Mouse (Mus musculus) stomach, embryonic 16.5 days (tissue): ENCODE measurements around the gene Fxr2. TPM values are rescaled to one million over a fixed set of nuclear protein-coding genes. Genes with fewer than 3 reads are reported as not detected.
A peak's percentile ranks its signal among the peaks of the same experiment; 100 is the strongest.

ENCODE experiments used
- ATAC-seq: fragments of 200-750 bp; cut with Nextera tagmentation; 2 replicates; pipeline ENCODE4 v1.8.0; 2017; ENCODE audit warnings: moderate number of reproducible peaks, moderate TSS enrichment; ENCODE audit not compliant: insufficient read depth, low FRiP score
- H3K27ac ChIP-seq: fragments of 300-500 bp; sonication (generic); 2 replicates; pipeline ENCODE4 v1.5.1; 2014; ENCODE audit warnings: low read length
- H3K27me3 ChIP-seq: fragments of 300-500 bp; sonication (generic); 2 replicates; pipeline ENCODE4 v1.6.1; 2014; ENCODE audit warnings: low read length, control low read depth, mixed read lengths; ENCODE audit not compliant: control insufficient read depth, insufficient read depth
- H3K36me3 ChIP-seq: fragments of 300-500 bp; sonication (generic); 2 replicates; pipeline ENCODE4 v1.6.1; 2014; ENCODE audit warnings: low read length; ENCODE audit not compliant: control insufficient read depth, insufficient read depth
- H3K4me1 ChIP-seq: fragments of 300-500 bp; sonication (generic); 2 replicates; pipeline ENCODE4 v1.6.1; 2014; ENCODE audit warnings: low read length, control low read depth, mixed read lengths; ENCODE audit not compliant: control insufficient read depth, insufficient read depth
- H3K4me2 ChIP-seq: fragments of 300-500 bp; sonication (generic); 2 replicates; pipeline ENCODE4 v1.6.1; 2014; ENCODE audit warnings: low read depth, low read length, mixed read lengths
- H3K4me3 ChIP-seq: fragments of 300-500 bp; sonication (generic); replicated peaks from 2 replicates; pipeline ENCODE4 v1.5.1; 2014; ENCODE audit warnings: mild to moderate bottlenecking, low read length
- H3K9ac ChIP-seq: fragments of 300-500 bp; sonication (generic); 2 replicates; pipeline ENCODE4 v1.6.1; 2014; ENCODE audit warnings: low read length
- H3K9me3 ChIP-seq: fragments of 300-500 bp; sonication (generic); replicated peaks from 2 replicates; pipeline ENCODE4 v1.6.1; 2016; ENCODE audit warnings: low read length, control low read depth; ENCODE audit not compliant: control insufficient read depth
- WGBS: fragments of 180-500 bp; shearing (Covaris S2); extraction: QIAGEN DNeasy Blood & Tissue Kit; methylation state at CpG from one replicate; pipeline ENCODE4 v1.1.7; 2014; 5-methylcytosine and 5-hydroxymethylcytosine counted together
- polyA plus RNA-seq: library from polyadenylated mRNA; unstranded; fragments of >200 nt; fragmentation: Nextera tagmentation; extraction: Ambion mirVana; gene quantifications from 2 replicates; pipeline ENCODE4 v1.2.1, GENCODE M21; 2015

Fxr2 gene
- polyA plus RNA-seq, 1 experiment from 2014 or later = 20.9 TPM

GRCm38 (mm10) chr11:69682840-69683533 lies 50.2 kb downstream of the Fxr2 start:
- H3K27me3 ChIP-seq = no peaks in the 10 kb centered on the region
- H3K36me3 ChIP-seq = no peaks in the 10 kb centered on the region
- H3K9ac ChIP-seq = peak overlapping the region; percentile 37
- peak overlapping the region; percentile 24 for H3K4me3 ChIP-seq
- peak overlapping the region; percentile 89 for H3K27ac ChIP-seq
- peaks cover 39% of the 10 kb centered on the region for H3K4me1 ChIP-seq
- H3K4me2 ChIP-seq = peak overlapping the region; percentile 97
- H3K9me3 ChIP-seq = no peaks in the 10 kb centered on the region
- 12% methylated on average over 12 of the region's 12 CpGs for WGBS
- ATAC-seq = 0 out of 2 replicates have a peak, but pooled peaks have one; percentile 17

- no peaks in the 10 kb centered on the region for H3K36me3 ChIP-seq
- H3K27me3 ChIP-seq = no peaks in the 10 kb centered on the region
- no peaks in the 10 kb centered on the region for H3K9me3 ChIP-seq
- ATAC-seq = no peak
- H3K27ac ChIP-seq = 0 out of 2 replicates have a peak overlapping the region, but pooled peaks have one; percentile 57
- H3K4me1 ChIP-seq = peaks cover 39% of the 10 kb centered on the region
- WGBS = 75% methylated on average over 7 of the region's 7 CpGs
- H3K4me3 ChIP-seq = no peak overlapping the region
- no peak overlapping the region; the same call in 1 of the 2 replicates for H3K4me2 ChIP-seq
- peak overlapping the region; percentile 37; the same call in 1 of the 2 replicates for H3K9ac ChIP-seq
Observed at GRCm38 (mm10) chr11:69683576-69683975, 50.8 kb downstream of the Fxr2 start.

DNA sequence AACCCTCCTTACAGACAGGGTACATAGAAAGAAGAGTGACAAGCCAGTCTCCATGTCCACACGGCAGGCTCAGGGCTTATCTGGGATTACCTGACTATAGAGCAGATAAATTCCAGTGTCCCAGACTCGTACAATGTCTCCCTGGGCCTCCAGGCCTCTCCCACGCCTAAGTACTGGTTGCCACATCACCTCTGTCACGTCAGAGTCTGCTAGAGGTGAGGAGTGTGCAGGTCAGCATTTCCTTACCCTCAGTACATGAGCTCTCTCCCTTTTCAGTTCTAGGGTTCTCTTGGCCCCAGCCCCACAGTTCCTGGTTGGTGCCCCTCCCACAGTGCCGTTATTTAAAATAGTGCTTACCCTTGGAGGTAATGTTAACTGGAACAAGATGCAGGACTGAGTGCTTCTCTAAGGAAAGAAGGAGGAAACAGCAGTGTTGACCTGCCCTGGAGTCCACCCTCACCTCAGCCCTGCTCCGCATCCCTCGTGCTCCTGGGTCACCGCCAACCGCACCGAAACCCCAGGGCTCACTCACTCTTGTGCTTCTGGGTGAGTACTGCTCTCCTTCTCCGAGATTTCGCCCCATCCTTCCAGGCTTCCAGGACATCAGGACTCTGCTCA lies 51.4 kb downstream of the Fxr2 start:
- no peaks in the 10 kb centered on the region for H3K36me3 ChIP-seq
- 81% methylated on average over 12 of the region's 12 CpGs for WGBS
- ATAC-seq = no peak

DNA sequence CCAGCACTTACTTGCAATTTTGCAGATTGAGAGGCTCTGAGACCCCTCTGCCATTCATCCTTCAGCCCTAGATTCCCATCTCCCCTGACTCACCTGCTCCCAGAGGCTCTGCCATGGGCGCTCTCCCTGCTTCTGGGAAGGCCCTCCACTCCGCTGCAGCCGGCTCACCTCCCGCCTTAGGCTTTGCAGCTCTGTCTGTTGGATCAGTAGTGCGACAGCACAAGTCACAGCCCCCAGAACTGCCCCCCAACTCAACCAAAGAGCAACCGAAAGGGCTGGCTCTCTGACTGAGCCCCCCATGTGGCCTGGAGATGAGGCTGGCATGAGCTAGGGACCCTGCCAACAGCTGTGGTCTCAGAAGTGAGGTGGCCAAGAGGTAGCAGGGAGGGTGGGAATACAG lies 52.1 kb downstream of the Fxr2 start:
- ATAC-seq = no peak
- no peaks in the 10 kb centered on the region for H3K9me3 ChIP-seq
- H3K27me3 ChIP-seq = no peaks in the 10 kb centered on the region
- no peak overlapping the region for H3K4me2 ChIP-seq
- H3K36me3 ChIP-seq = no peaks in the 10 kb centered on the region
- H3K27ac ChIP-seq = peak overlapping the region; percentile 89
- peaks cover 39% of the 10 kb centered on the region for H3K4me1 ChIP-seq
- WGBS = 85% methylated on average over 6 of the region's 6 CpGs
- no peak overlapping the region for H3K4me3 ChIP-seq
- H3K9ac ChIP-seq = 0 out of 2 replicates have a peak overlapping the region, but pooled peaks have one; percentile 38

More for the DNA sequence above, 51.4 kb downstream of the Fxr2 start:
- H3K9me3 ChIP-seq = no peaks in the 10 kb centered on the region
- 0 out of 2 replicates have a peak overlapping the region, but pooled peaks have one; percentile 7 for H3K9ac ChIP-seq
- no peaks in the 10 kb centered on the region for H3K27me3 ChIP-seq
- H3K27ac ChIP-seq = no peak overlapping the region
- peaks cover 39% of the 10 kb centered on the region for H3K4me1 ChIP-seq
- H3K4me3 ChIP-seq = no peak overlapping the region
- H3K4me2 ChIP-seq = no peak overlapping the region

DNA sequence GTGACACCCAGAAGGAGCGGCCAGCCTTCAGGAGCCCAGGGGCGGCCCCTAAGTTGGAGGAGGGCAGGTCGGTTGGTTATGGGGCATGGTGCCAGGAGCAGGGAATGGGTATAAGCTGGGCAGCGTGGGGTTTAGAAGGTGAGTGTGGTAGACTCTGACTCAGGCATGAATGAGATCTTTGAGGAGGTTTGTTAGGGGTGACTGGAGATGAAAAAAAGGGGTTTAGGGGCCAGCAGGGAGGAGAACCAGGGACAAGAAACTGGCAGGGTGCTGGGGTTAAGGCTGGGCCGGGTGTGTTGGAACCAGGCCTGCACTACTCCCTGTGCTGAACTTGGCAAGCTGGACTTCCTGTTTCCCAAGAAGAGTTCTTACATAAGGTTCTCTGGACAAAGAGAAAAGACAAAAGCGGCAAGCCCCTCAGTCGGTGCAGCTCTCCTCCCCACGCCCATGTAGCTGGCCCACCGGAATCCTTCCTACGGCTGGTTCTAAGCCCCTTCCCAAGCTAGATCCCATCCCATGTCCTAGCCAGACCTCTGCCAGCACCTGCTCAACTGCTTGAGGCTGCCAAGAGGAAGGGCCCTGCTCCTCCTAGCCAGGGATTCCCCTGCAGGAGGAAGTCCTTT lies 52.8 kb downstream of the Fxr2 start, which contains the start of gene Tnfsf13:
Gene Tnfsf13 (minus strand): TSS at position 259 of the 623 bp plus-strand sequence.
- Histone ChIP-seq H3K9ac (peak within 1 kb of the TSS; percentile 60), H3K36me3 (no peaks in the 10 kb centered on the region), H3K4me3 (no peak within 1 kb of the TSS), H3K9me3 (no peaks in the 10 kb centered on the region), H3K27ac (peak within 1 kb of the TSS; percentile 89), H3K4me1 (peaks cover 35% of the 10 kb centered on the region), H3K27me3 (no peaks in the 10 kb centered on the region), H3K4me2 (peak within 1 kb of the TSS; percentile 20; the same call in 1 of the 2 replicates)
- no peak for ATAC-seq
- 58% methylated on average over 10 of the region's 10 CpGs for WGBS

DNA sequence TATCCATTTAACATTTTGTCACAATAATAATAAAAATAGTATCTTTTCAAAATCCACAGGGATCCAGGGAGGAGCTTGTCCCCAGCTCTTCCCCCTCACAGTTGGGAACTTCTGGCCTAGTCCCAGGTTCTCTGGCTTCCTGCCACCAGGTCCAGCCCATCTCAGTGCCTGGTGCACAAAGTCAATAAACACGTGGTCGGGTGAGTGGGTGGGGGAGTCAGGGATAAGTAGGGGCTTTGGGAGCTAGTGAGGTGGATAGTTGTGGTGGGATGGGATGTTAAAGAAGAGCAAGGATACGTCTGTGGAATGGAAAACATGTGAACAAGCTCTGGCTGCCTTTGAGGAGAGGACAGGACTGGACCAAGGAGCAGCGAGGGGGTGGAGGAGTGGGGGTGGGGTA lies 53.6 kb downstream of the Fxr2 start:
- H3K4me2 ChIP-seq = no peak overlapping the region
- H3K4me1 ChIP-seq = peaks cover 30% of the 10 kb centered on the region
- H3K27me3 ChIP-seq = no peaks in the 10 kb centered on the region
- peak overlapping the region; percentile 36; the same call in 1 of the 2 replicates for H3K9ac ChIP-seq
- no peaks in the 10 kb centered on the region for H3K9me3 ChIP-seq
- peak overlapping the region; percentile 89 for H3K27ac ChIP-seq
- no peaks in the 10 kb centered on the region for H3K36me3 ChIP-seq
- no peak for ATAC-seq
- no peak overlapping the region for H3K4me3 ChIP-seq
- 12% methylated on average over 4 of the region's 4 CpGs for WGBS

DNA sequence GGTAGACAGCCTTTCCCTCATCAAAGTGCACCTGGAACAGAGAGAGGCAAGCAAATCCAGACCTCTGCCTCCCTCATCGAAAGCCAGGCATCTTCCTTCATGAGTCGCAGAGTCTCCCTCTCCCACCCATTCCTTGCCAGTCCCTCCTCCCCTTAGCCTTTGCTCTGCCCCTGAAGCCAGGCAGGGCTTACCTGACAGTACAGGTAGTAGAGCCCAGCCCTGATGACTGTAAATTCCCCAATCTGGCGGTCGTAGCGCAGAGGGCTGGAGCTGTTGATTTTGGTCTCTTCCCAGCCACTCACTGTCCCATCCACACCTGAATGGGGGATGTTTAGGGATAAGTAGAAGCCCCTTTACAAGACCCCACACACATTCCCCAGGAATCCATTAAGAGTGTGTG lies 54.3 kb downstream of the Fxr2 start:
- Histone ChIP-seq H3K4me3 (no peak overlapping the region), H3K4me2 (peak overlapping the region; percentile 17; the same call in 1 of the 2 replicates)

DNA sequence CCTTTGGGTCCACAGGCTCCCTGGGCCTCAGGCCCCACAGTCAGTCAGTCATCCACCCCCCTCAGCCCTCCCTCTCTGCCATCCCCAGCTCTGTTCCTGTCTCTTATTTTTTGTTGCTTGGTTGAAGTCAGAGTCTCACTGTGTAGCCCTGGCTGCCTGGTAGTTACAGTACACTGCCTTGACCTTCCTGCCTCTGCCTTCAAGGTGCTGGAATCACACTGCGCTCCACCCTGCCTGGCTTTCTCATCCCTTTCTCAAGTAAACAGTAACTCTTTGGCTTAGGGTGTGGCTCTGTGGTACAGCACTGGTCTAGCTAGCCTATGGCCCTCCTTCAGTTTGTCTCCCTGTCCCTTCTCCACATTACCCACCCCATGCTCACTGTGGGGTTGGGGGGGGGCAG lies 57.1 kb downstream of the Fxr2 start:
- Histone ChIP-seq H3K4me3 (no peak overlapping the region), H3K4me2 (no peak overlapping the region), H3K36me3 (no peaks in the 10 kb centered on the region), H3K27ac (no peak overlapping the region), H3K9me3 (no peaks in the 10 kb centered on the region), H3K27me3 (no peaks in the 10 kb centered on the region), H3K9ac (no peak overlapping the region), H3K4me1 (peaks cover 28% of the 10 kb centered on the region)
- ATAC-seq = no peak
- 93% methylated on average over 1 of the region's 1 CpGs for WGBS

More for the DNA sequence above, 54.3 kb downstream of the Fxr2 start:
- WGBS = 45% methylated on average over 5 of the region's 5 CpGs
- H3K9me3 ChIP-seq = no peaks in the 10 kb centered on the region
- no peaks in the 10 kb centered on the region for H3K27me3 ChIP-seq
- peak overlapping the region; percentile 36; the same call in 1 of the 2 replicates for H3K9ac ChIP-seq
- no peaks in the 10 kb centered on the region for H3K36me3 ChIP-seq
- H3K27ac ChIP-seq = peak overlapping the region; percentile 89; the same call in 1 of the 2 replicates
- peaks cover 30% of the 10 kb centered on the region for H3K4me1 ChIP-seq
- no peak for ATAC-seq
